Mouse (Mus musculus): ENCODE data around the gene Asic3. TPM values are rescaled to one million over a fixed set of nuclear protein-coding genes. Genes with fewer than 3 reads are reported as not detected.

Asic3 gene
- polyA plus RNA-seq, 1 experiment = 0.24 TPM

- TF ChIP-seq E2F4 (IDR thresholded peaks at IDR 0.05; ENCODE audit: insufficient read depth) (no peak), TCF3 (IDR thresholded peaks at IDR 0.05; ENCODE audit: insufficient read length, low read depth) (no peak), POLR2A (IDR thresholded peaks at IDR 0.05; ENCODE audit: insufficient read length, low read depth) (peak; percentile 44), MYOD1 (IDR thresholded peaks at IDR 0.05; ENCODE audit: control insufficient read depth in 1 of 3, insufficient read length in 2 of 3, low read depth in 2 of 3) (peak in 2 of 3 experiments; percentile 38 to 62), REST (IDR thresholded peaks at IDR 0.05; ENCODE audit: insufficient read depth, insufficient read length) (no peak), MAX (IDR thresholded peaks at IDR 0.05; ENCODE audit: low read depth) (no peak), MYOG (IDR thresholded peaks at IDR 0.05; ENCODE audit: control insufficient read depth in 1 of 3, insufficient read depth in 1 of 3, insufficient read length in 2 of 3, low read depth in 2 of 3) (peak in 1 of 3 experiments; percentile 53), POLR2AphosphoS2 (IDR thresholded peaks at IDR 0.05; ENCODE audit: insufficient read length, low read depth) (no peak)
- Histone ChIP-seq H3K4me3 (peak overlapping the region; percentile 87), H3ac (ENCODE audit: control insufficient read depth, insufficient read length) (peak overlapping the region; percentile 94), H3K27me3 (ENCODE audit: control insufficient read depth, insufficient read depth, insufficient read length) (no peaks in the 10 kb centered on the region), H3K4me2 (ENCODE audit: low read depth) (peak overlapping the region; percentile 83), H3K79me2 (ENCODE audit: control insufficient read depth, insufficient read depth) (peaks cover 61% of the 10 kb centered on the region), H3K36me3 (ENCODE audit: control insufficient read depth, insufficient read depth) (no peaks in the 10 kb centered on the region)
Measured at GRCm38 (mm10) chr5:24453283-24453984, 40.2 kb downstream of the Asic3 start.

- TF ChIP-seq MYOG (IDR thresholded peaks at IDR 0.05; ENCODE audit: control insufficient read depth in 1 of 3, insufficient read depth in 1 of 3, insufficient read length in 2 of 3, low read depth in 2 of 3) (no peak), POLR2A (IDR thresholded peaks at IDR 0.05; ENCODE audit: insufficient read length, low read depth) (no peak), REST (IDR thresholded peaks at IDR 0.05; ENCODE audit: insufficient read depth, insufficient read length) (no peak), USF1 (IDR thresholded peaks at IDR 0.05; ENCODE audit: low read depth) (no peak), TCF3 (IDR thresholded peaks at IDR 0.05; ENCODE audit: insufficient read length, low read depth) (no peak), MYOD1 (IDR thresholded peaks at IDR 0.05; ENCODE audit: control insufficient read depth in 1 of 3, insufficient read length in 2 of 3, low read depth in 2 of 3) (no peak), TCF12 (IDR thresholded peaks at IDR 0.05; ENCODE audit: insufficient read depth, poor library complexity, severe bottlenecking) (no peak), SRF (IDR thresholded peaks at IDR 0.05; ENCODE audit: control insufficient read depth, insufficient read length, low read depth) (no peak), MAX (IDR thresholded peaks at IDR 0.05; ENCODE audit: low read depth) (no peak), POLR2AphosphoS2 (IDR thresholded peaks at IDR 0.05; ENCODE audit: insufficient read length, low read depth) (no peak), E2F4 (IDR thresholded peaks at IDR 0.05; ENCODE audit: insufficient read depth) (no peak), CEBPB (IDR thresholded peaks at IDR 0.05; ENCODE audit: insufficient read depth, poor library complexity, severe bottlenecking) (no peak)
- Histone ChIP-seq H3ac (ENCODE audit: control insufficient read depth, insufficient read length) (no peak overlapping the region), H3K36me3 (ENCODE audit: control insufficient read depth, insufficient read depth) (no peaks in the 10 kb centered on the region), H3K79me2 (ENCODE audit: control insufficient read depth, insufficient read depth) (peaks cover 66% of the 10 kb centered on the region), H3K4me2 (ENCODE audit: low read depth) (peak overlapping the region; percentile 83), H3K4me3 (peak overlapping the region; percentile 87), H3K27me3 (ENCODE audit: control insufficient read depth, insufficient read depth, insufficient read length) (no peaks in the 10 kb centered on the region)
Measured at GRCm38 (mm10) chr5:24453985-24454303, 40.8 kb downstream of the Asic3 start.

- TF ChIP-seq TCF3 (IDR thresholded peaks at IDR 0.05; ENCODE audit: insufficient read length, low read depth) (no peak), CEBPB (IDR thresholded peaks at IDR 0.05; ENCODE audit: insufficient read depth, poor library complexity, severe bottlenecking) (no peak), POLR2A (IDR thresholded peaks at IDR 0.05; ENCODE audit: insufficient read length, low read depth) (no peak), MYOG (IDR thresholded peaks at IDR 0.05; ENCODE audit: control insufficient read depth in 1 of 3, insufficient read depth in 1 of 3, insufficient read length in 2 of 3, low read depth in 2 of 3) (no peak), MYOD1 (IDR thresholded peaks at IDR 0.05; ENCODE audit: control insufficient read depth in 1 of 3, insufficient read length in 2 of 3, low read depth in 2 of 3) (peak in 2 of 3 experiments; percentile 20 to 47), MAX (IDR thresholded peaks at IDR 0.05; ENCODE audit: low read depth) (no peak), TCF12 (IDR thresholded peaks at IDR 0.05; ENCODE audit: insufficient read depth, poor library complexity, severe bottlenecking) (peak; percentile 9), USF1 (IDR thresholded peaks at IDR 0.05; ENCODE audit: low read depth) (no peak)
- H3K79me2 ChIP-seq (ENCODE audit: control insufficient read depth, insufficient read depth) = peaks cover 76% of the 10 kb centered on the region
- no peaks in the 10 kb centered on the region for H3K27me3 ChIP-seq (ENCODE audit: control insufficient read depth, insufficient read depth, insufficient read length)
- no peak overlapping the region for H3ac ChIP-seq (ENCODE audit: control insufficient read depth, insufficient read length)
- H3K4me2 ChIP-seq (ENCODE audit: low read depth) = peak overlapping the region; percentile 83
- H3K4me3 ChIP-seq = no peak overlapping the region
- no peaks in the 10 kb centered on the region for H3K36me3 ChIP-seq (ENCODE audit: control insufficient read depth, insufficient read depth)
Measured at GRCm38 (mm10) chr5:24455076-24455475, 41.9 kb downstream of the Asic3 start.

GRCm38 (mm10) chr5:24455613-24456012 is 42.4 kb downstream of the Asic3 start:
- H3K27me3 ChIP-seq (ENCODE audit: control insufficient read depth, insufficient read depth, insufficient read length) = no peaks in the 10 kb centered on the region
- peak overlapping the region; percentile 83 for H3K4me2 ChIP-seq (ENCODE audit: low read depth)
- H3ac ChIP-seq (ENCODE audit: control insufficient read depth, insufficient read length) = no peak overlapping the region
- peaks cover 82% of the 10 kb centered on the region for H3K79me2 ChIP-seq (ENCODE audit: control insufficient read depth, insufficient read depth)
- no peaks in the 10 kb centered on the region for H3K36me3 ChIP-seq (ENCODE audit: control insufficient read depth, insufficient read depth)
- TF ChIP-seq SRF (IDR thresholded peaks at IDR 0.05; ENCODE audit: control insufficient read depth, insufficient read length, low read depth) (no peak), TCF12 (IDR thresholded peaks at IDR 0.05; ENCODE audit: insufficient read depth, poor library complexity, severe bottlenecking) (no peak), TCF3 (IDR thresholded peaks at IDR 0.05; ENCODE audit: insufficient read length, low read depth) (no peak), POLR2A (IDR thresholded peaks at IDR 0.05; ENCODE audit: insufficient read length, low read depth) (no peak), USF1 (IDR thresholded peaks at IDR 0.05; ENCODE audit: low read depth) (no peak), MYOG (IDR thresholded peaks at IDR 0.05; ENCODE audit: control insufficient read depth in 1 of 3, insufficient read depth in 1 of 3, insufficient read length in 2 of 3, low read depth in 2 of 3) (no peak), MAX (IDR thresholded peaks at IDR 0.05; ENCODE audit: low read depth) (no peak), REST (IDR thresholded peaks at IDR 0.05; ENCODE audit: insufficient read depth, insufficient read length) (no peak), CEBPB (IDR thresholded peaks at IDR 0.05; ENCODE audit: insufficient read depth, poor library complexity, severe bottlenecking) (no peak), MYOD1 (IDR thresholded peaks at IDR 0.05; ENCODE audit: control insufficient read depth in 1 of 3, insufficient read length in 2 of 3, low read depth in 2 of 3) (no peak), POLR2AphosphoS2 (IDR thresholded peaks at IDR 0.05; ENCODE audit: insufficient read length, low read depth) (no peak), E2F4 (IDR thresholded peaks at IDR 0.05; ENCODE audit: insufficient read depth) (no peak)
- no peak overlapping the region for H3K4me3 ChIP-seq

Data from myocyte (in vitro differentiated cells).